Mouse (Mus musculus) midbrain, embryonic 16.5 days (tissue): ENCODE data around the gene Fam185a. TPM values are rescaled to one million over a fixed set of nuclear protein-coding genes. Genes with fewer than 3 reads are reported as not detected.

ENCODE experiments used
- ATAC-seq: fragments of 200-750 bp; cut with Nextera tagmentation; 2 replicates; pipeline ENCODE4 v1.8.0; 2017; ENCODE audit warnings: moderate TSS enrichment
- H3K27ac ChIP-seq: fragments of 300-500 bp; sonication (generic); 2 replicates; pipeline ENCODE4 v1.5.1; 2014; ENCODE audit warnings: mild to moderate bottlenecking, low read length, mixed read lengths
- H3K27me3 ChIP-seq: fragments of 300-500 bp; sonication (generic); 2 replicates; pipeline ENCODE4 v1.6.1; 2014; ENCODE audit warnings: low read depth, low read length, mixed read lengths; ENCODE audit not compliant: control insufficient read depth, insufficient read depth
- H3K36me3 ChIP-seq: fragments of 300-500 bp; sonication (generic); 2 replicates; pipeline ENCODE4 v1.6.1; 2014; ENCODE audit warnings: mild to moderate bottlenecking, low read length, moderate library complexity, mixed read lengths; ENCODE audit not compliant: control insufficient read depth, insufficient read depth
- H3K4me1 ChIP-seq: fragments of 300-500 bp; sonication (generic); 2 replicates; pipeline ENCODE4 v1.6.1; 2014; ENCODE audit warnings: mild to moderate bottlenecking, low read length, mixed read lengths; ENCODE audit not compliant: control insufficient read depth, insufficient read depth
- H3K4me2 ChIP-seq: fragments of 300-500 bp; sonication (generic); 2 replicates; pipeline ENCODE4 v1.6.1; 2014; ENCODE audit warnings: mild to moderate bottlenecking, low read length, mixed read lengths
- H3K4me3 ChIP-seq: fragments of 300-500 bp; sonication (generic); 2 replicates; pipeline ENCODE4 v1.5.1; 2014; ENCODE audit warnings: low read depth, mild to moderate bottlenecking, low read length, moderate library complexity, mixed read lengths
- H3K9ac ChIP-seq: fragments of 300-500 bp; sonication (generic); 2 replicates; pipeline ENCODE4 v1.6.1; 2014; ENCODE audit warnings: low read depth, low read length, mixed read lengths
- H3K9me3 ChIP-seq: fragments of 300-500 bp; sonication (generic); replicated peaks from 2 replicates; pipeline ENCODE4 v1.6.1; 2014; ENCODE audit warnings: mild to moderate bottlenecking, low read length, mixed read lengths; ENCODE audit not compliant: control insufficient read depth, poor library complexity, severe bottlenecking
- WGBS: fragments of 180-500 bp; shearing (Covaris S2); extraction: QIAGEN DNeasy Blood & Tissue Kit; methylation state at CpG from one replicate; pipeline ENCODE4 v1.1.7; 2014; 5-methylcytosine and 5-hydroxymethylcytosine counted together
- polyA plus RNA-seq: library from polyadenylated mRNA; unstranded; fragments of >200 nt; fragmentation: Nextera tagmentation; extraction: Ambion mirVana; gene quantifications from 2 replicates; pipeline ENCODE4 v1.2.1, GENCODE M21; 2015

Fam185a gene
- polyA plus RNA-seq, 1 experiment from 2014 or later = 11.0 TPM

DNA sequence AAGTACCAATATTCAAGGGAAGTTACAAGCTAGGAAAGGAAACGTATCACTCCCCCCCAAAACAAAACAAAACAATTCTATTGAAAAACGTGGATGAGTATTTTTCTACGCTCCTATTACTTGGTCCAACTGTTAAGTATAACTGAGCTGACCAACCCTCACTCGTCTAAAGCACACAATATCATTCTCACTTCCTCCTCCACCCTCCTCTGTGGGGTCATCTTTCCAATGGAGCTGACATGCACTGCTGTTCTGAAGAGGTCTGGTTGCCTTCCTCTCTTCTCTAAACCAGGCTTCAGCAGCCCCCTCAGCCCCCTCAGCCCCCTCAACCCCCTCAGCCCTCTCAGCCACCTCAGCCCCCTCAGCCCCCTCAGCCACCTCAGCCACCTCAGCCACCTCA lies 85.0 kb downstream of the Fam185a start:
- Histone ChIP-seq H3K4me2 (no peak overlapping the region), H3K9me3 (no peaks in the 10 kb centered on the region), H3K36me3 (no peaks in the 10 kb centered on the region), H3K27me3 (no peaks in the 10 kb centered on the region), H3K9ac (no peak overlapping the region), H3K4me3 (no peak overlapping the region), H3K27ac (no peak overlapping the region), H3K4me1 (no peaks in the 10 kb centered on the region)
- ATAC-seq = no peak
- 83% methylated on average over 4 of the region's 4 CpGs for WGBS

DNA sequence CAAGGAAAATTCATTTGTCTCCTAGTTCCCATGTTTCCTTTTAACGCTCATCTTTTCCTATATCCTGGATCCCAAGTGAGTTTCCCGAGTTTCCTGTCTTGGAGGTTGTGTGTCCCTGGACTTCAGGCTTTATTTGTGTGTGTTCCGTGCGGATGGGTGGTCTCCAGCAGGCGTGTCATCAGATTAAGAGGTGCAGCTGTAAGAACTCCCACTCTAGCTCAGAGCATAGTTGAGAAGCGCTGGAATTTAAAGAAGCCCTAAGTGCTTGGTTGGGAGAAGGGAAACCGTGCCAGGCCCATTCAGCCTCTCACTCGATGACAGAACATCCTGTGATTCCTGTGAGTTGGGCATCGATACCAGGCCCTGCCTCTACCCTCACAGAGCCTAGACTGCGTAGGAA lies 88.6 kb downstream of the Fam185a start:
- no peak overlapping the region for H3K4me3 ChIP-seq
- WGBS = 43% methylated on average over 10 of the region's 10 CpGs

DNA sequence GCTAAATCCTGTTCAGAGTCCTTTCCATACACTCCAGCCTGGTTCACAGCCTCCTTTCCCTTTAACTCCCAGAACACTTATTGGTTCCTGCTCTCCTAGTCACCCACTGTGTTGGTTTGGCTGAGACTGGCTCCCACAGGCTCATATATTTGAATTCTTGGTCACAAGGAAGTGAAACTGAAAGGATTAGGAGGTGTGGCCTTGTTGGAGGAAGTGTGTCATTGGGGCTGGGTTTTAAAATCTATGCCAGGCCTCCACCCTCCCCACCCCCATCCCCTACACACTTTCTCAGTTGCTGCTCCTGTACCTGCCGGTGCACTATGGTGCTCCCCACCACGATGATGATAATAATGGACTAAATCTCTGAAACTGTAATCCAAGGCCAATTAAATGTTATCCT lies 92.8 kb downstream of the Fam185a start:
- WGBS = 95% methylated on average over 2 of the region's 2 CpGs
- Histone ChIP-seq H3K27ac (no peak overlapping the region), H3K27me3 (no peaks in the 10 kb centered on the region), H3K9me3 (no peaks in the 10 kb centered on the region), H3K4me2 (no peak overlapping the region), H3K9ac (no peak overlapping the region), H3K4me1 (no peaks in the 10 kb centered on the region), H3K4me3 (no peak overlapping the region), H3K36me3 (no peaks in the 10 kb centered on the region)
- ATAC-seq = no peak

More for the DNA sequence above, 88.6 kb downstream of the Fam185a start:
- H3K27me3 ChIP-seq = no peaks in the 10 kb centered on the region
- H3K36me3 ChIP-seq = no peaks in the 10 kb centered on the region
- no peak overlapping the region for H3K4me2 ChIP-seq
- no peaks in the 10 kb centered on the region for H3K9me3 ChIP-seq
- no peak overlapping the region for H3K9ac ChIP-seq
- H3K4me1 ChIP-seq = no peaks in the 10 kb centered on the region
- no peak overlapping the region for H3K27ac ChIP-seq
- no peak for ATAC-seq

DNA sequence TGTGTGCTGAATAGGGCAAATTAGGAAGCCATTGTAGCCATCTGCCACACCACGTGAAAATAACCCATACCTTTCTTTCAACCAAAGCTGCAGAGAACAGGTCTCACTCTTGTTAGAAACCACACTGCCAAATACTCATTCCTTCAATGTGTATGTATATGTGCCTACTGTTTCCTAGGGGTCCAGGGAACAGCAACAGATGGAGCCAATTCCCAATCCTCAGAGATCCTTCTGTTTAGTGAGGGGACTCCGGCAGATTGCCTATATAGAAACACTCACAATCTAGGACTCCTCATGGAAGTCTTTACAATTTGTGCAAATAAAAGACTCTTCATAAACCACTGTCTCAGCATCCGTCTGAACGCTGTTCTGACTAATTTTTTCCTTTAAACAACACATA lies 93.4 kb downstream of the Fam185a start:
- no peak for ATAC-seq
- Histone ChIP-seq H3K4me3 (no peak overlapping the region), H3K36me3 (no peaks in the 10 kb centered on the region), H3K9ac (no peak overlapping the region), H3K27ac (no peak overlapping the region), H3K4me2 (no peak overlapping the region), H3K4me1 (no peaks in the 10 kb centered on the region), H3K27me3 (no peaks in the 10 kb centered on the region), H3K9me3 (no peaks in the 10 kb centered on the region)
- 72% methylated on average over 4 of the region's 4 CpGs for WGBS

DNA sequence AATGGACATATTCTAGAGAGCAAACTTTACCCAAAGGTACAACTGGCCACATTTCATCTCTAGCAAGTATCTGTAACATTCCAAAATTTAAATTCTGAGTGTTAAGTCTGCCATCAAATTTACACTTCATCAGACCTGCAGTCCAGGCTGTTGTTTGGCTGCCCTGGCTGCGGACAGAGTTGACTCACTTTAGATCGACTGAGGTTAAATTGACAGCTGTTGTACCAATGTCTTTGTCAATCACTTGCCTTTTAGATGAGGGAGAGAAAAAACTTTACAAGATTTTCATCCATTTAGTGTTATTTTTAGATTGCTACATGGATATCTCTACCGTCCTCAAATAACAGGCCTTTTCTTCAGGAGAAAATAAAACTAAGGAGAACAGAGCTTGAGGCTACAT lies 94.4 kb downstream of the Fam185a start:
- H3K36me3 ChIP-seq = no peaks in the 10 kb centered on the region
- no peaks in the 10 kb centered on the region for H3K9me3 ChIP-seq
- no peak overlapping the region for H3K27ac ChIP-seq
- WGBS = 87% methylated on average over 3 of the region's 3 CpGs
- ATAC-seq = no peak
- no peak overlapping the region for H3K9ac ChIP-seq
- H3K4me1 ChIP-seq = no peaks in the 10 kb centered on the region
- H3K27me3 ChIP-seq = no peaks in the 10 kb centered on the region
- H3K4me3 ChIP-seq = no peak overlapping the region
- no peak overlapping the region for H3K4me2 ChIP-seq

DNA sequence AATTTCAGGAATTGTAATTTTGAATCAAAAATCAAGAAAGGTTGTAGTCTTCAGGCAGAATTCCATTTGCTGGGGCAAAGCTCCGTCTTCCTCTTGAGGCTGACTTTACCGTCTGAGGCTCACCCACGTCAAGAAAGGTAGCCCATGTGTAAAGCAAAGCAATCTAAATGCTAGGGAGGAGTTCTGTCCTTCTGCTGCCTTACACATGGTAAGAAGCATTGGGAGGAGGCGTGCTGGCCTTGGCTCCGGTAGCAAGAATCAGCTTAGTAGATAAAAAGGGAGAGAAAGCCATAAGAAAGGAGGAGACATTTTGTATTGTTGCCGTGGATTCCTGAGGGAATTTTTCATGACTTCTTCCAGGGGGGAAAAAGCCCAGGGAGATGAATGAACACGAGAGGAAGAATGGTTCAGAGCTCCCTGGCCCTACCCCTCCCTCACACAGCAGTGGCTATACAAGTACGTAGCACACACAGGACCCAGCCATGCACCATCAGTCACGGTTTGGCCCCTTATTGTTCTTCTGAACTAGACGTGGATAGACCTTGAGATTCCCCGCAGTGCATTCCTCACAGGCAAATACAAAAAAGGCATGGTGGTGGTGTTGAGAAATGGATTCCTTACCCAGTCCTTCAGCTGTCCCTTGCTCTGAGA lies 102.2 kb downstream of the Fam185a start:
- H3K27me3 ChIP-seq = no peaks in the 10 kb centered on the region
- H3K4me3 ChIP-seq = no peak overlapping the region
- H3K4me2 ChIP-seq = no peak overlapping the region
- ATAC-seq = no peak
- H3K9me3 ChIP-seq = 0 out of 2 replicates have a peak, but pooled peaks cover 7% of the 10 kb centered on the region
- H3K9ac ChIP-seq = no peak overlapping the region
- 14% methylated on average over 11 of the region's 11 CpGs for WGBS
- H3K27ac ChIP-seq = no peak overlapping the region
- no peaks in the 10 kb centered on the region for H3K36me3 ChIP-seq
- no peaks in the 10 kb centered on the region for H3K4me1 ChIP-seq

DNA sequence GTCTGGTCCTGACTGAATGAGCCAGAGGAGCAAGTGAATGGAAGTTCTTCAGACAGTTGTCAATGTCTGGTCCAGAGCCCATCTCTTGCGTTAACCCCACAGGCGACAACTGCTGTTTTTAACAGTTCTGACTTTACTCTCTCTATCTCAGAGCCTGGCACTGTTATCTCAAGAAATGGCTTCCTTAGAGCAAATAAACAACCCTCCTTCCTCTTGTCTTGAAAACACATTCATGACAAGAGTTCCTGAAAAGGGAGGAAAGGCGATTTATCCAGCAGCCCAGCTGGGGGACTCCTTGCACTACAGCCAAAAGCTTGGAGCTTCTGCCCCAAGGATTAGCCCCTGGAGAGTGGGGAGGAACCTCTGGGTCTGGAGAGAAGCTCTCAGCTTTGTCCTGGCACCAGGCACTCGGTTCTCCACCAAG lies 102.7 kb downstream of the Fam185a start:
- no peak overlapping the region for H3K4me3 ChIP-seq
- H3K36me3 ChIP-seq = no peaks in the 10 kb centered on the region
- H3K9ac ChIP-seq = no peak overlapping the region
- no peaks in the 10 kb centered on the region for H3K27me3 ChIP-seq
- H3K9me3 ChIP-seq = 0 out of 2 replicates have a peak, but pooled peaks cover 7% of the 10 kb centered on the region
- H3K4me2 ChIP-seq = no peak overlapping the region
- 47% methylated on average over 4 of the region's 4 CpGs for WGBS
- H3K4me1 ChIP-seq = no peaks in the 10 kb centered on the region
- no peak for ATAC-seq
- H3K27ac ChIP-seq = no peak overlapping the region

DNA sequence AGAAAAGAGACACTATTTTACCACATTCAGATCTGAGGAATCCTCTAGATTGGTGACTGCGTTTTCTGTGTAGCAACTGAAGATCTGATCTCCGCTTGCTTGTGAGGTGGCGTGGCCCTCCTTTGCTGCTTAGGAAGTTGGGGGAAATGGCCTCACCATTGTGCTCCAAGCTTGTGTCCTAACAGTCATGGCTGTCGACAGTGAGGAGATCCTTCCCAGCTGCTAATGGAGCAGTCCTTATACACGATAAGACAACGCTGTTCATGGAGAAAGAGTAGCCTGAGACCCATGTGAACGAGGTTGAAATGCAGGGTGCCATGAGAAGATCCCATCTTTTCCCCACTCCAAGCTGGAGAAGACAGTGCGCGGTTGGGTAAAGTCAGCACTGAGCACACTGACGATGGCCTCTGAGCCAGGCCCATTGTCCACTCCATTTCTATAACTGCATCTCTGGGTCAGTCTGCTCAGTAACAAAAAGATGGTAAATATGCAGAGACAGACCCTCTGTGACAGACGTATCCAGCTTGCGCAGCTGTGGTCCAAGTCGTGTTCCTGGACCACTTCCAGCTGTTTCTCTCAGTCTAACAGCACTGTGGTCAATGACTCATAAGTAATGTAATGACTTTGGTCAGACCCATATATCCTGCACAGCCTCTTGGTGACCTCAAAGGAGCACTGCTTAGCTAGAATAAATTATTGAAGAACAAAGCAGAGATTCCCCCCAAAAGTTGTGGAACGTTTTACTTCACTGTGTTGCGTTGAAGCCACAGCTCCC lies 103.5 kb downstream of the Fam185a start:
- 0 out of 2 replicates have a peak, but pooled peaks cover 7% of the 10 kb centered on the region for H3K9me3 ChIP-seq
- WGBS = 92% methylated on average over 15 of the region's 15 CpGs
- no peak overlapping the region for H3K9ac ChIP-seq
- no peak overlapping the region for H3K4me2 ChIP-seq
- H3K27ac ChIP-seq = no peak overlapping the region
- no peaks in the 10 kb centered on the region for H3K4me1 ChIP-seq
- no peak overlapping the region for H3K4me3 ChIP-seq
- no peaks in the 10 kb centered on the region for H3K27me3 ChIP-seq
- no peaks in the 10 kb centered on the region for H3K36me3 ChIP-seq
- no peak for ATAC-seq

DNA sequence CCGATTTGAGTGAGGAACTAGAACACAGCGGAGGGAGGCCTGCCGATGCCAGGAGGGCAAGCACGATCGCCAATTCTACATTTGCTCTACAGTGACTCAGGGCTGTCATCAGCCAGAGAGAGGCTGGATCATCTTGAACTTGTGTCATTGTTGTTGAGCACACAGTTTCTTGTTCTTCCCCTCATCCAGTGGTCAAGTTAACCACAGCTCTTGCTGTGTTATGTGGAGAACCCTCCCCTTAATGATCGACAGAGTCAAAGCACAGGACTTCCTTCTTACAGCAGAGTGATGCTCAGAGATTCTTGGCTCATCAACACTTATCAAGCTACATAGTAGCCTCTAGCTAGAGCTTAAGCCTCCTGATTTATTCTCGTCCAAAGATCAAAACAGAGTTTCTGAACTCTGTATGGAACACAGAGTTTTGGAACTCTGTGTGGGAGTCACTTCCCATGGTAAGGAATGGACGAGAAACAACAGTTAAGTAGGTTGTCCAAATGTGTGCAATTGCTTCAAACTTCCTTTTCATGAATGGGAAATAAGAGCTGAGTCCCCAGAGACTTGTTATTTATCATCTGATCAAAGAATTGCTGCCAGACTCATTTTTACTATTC lies 104.5 kb downstream of the Fam185a start:
- Histone ChIP-seq H3K27ac (no peak overlapping the region), H3K9me3 (0 out of 2 replicates have a peak, but pooled peaks cover 7% of the 10 kb centered on the region), H3K4me2 (no peak overlapping the region), H3K4me3 (no peak overlapping the region), H3K36me3 (no peaks in the 10 kb centered on the region), H3K4me1 (no peaks in the 10 kb centered on the region), H3K9ac (no peak overlapping the region), H3K27me3 (no peaks in the 10 kb centered on the region)
- 91% methylated on average over 8 of the region's 8 CpGs for WGBS
- ATAC-seq = no peak
